Mouse (Mus musculus): ENCODE measurements around the gene Aspm. TPM values are rescaled to one million over a fixed set of nuclear protein-coding genes. Genes with fewer than 3 reads are reported as not detected.
"Not testable (repeated sequence)": the region's sequence is repeated elsewhere in the genome, so short reads cannot be mapped to it uniquely, and the experiment has no call there.

Aspm gene
- polyA plus RNA-seq (2016; fragmentation: Nextera tagmentation; extraction: Ambion mirVana), result 14.8 and 15.2 TPM in 2 replicates

- no peaks in the 10 kb centered on the region for H3K27me3 ChIP-seq (replicated peaks)
- peaks cover 33% of the 10 kb centered on the region for H3K4me1 ChIP-seq
- H3K4me3 ChIP-seq, result peak within 1 kb of the TSS; percentile 93
- peak within 1 kb of the TSS; percentile 91 for H3K9ac ChIP-seq
- no peaks in the 10 kb centered on the region for H3K9me3 ChIP-seq (replicated peaks)
- peak within 1 kb of the TSS; percentile 92 for H3K27ac ChIP-seq
- ATAC-seq, result peak; percentile 97
- WGBS (ENCODE audit: insufficient replicate concordance), result under 1% methylated on average over 63 of the region's 65 CpGs
- H3K4me2 ChIP-seq, result peak within 1 kb of the TSS; percentile 75
- peaks cover 28% of the 10 kb centered on the region for H3K36me3 ChIP-seq
Observed at GRCm38 (mm10) chr1:139454340-139455225, at the start of gene Aspm. Gene Aspm (plus strand): TSS chr1:139454772.

- H3K36me3 ChIP-seq, result no peaks in the 10 kb centered on the region
- no peak overlapping the region for H3K9ac ChIP-seq
- no peaks in the 10 kb centered on the region for H3K27me3 ChIP-seq (replicated peaks)
- H3K27ac ChIP-seq, result no peak overlapping the region
- ATAC-seq, result no peak
- no peak overlapping the region for H3K4me2 ChIP-seq
- H3K4me1 ChIP-seq, result no peaks in the 10 kb centered on the region
- peaks cover 6% of the 10 kb centered on the region; the same call in 1 of the 2 replicates for H3K9me3 ChIP-seq (replicated peaks)
- H3K4me3 ChIP-seq, result no peak overlapping the region
Observed at GRCm38 (mm10) chr1:139405766-139406165, 48.8 kb upstream of the Aspm start.

GRCm38 (mm10) chr1:139407701-139408100 is 46.9 kb upstream of the Aspm start:
- H3K9me3 ChIP-seq (replicated peaks), result peaks cover 7% of the 10 kb centered on the region; the same call in 1 of the 2 replicates
- no peaks in the 10 kb centered on the region for H3K36me3 ChIP-seq
- H3K4me1 ChIP-seq, result no peaks in the 10 kb centered on the region
- H3K27ac ChIP-seq, result no peak overlapping the region
- no peaks in the 10 kb centered on the region for H3K27me3 ChIP-seq (replicated peaks)
- WGBS (ENCODE audit: insufficient replicate concordance), result 43% methylated on average over 5 of the region's 5 CpGs
- no peak overlapping the region for H3K4me3 ChIP-seq
- ATAC-seq, result no peak
- H3K4me2 ChIP-seq, result no peak overlapping the region
- no peak overlapping the region for H3K9ac ChIP-seq

GRCm38 (mm10) chr1:139412365-139412764 is 42.2 kb upstream of the Aspm start:
- not testable (repeated sequence) for H3K27me3 ChIP-seq (replicated peaks); H3K9me3 ChIP-seq (replicated peaks); H3K4me3 ChIP-seq; H3K27ac ChIP-seq; H3K36me3 ChIP-seq; ATAC-seq; H3K4me1 ChIP-seq; H3K4me2 ChIP-seq; H3K9ac ChIP-seq
- WGBS (ENCODE audit: insufficient replicate concordance), result 74% methylated on average over 2 of the region's 2 CpGs

GRCm38 (mm10) chr1:139413465-139413864 is 41.1 kb upstream of the Aspm start:
- Histone ChIP-seq H3K27ac (no peak overlapping the region), H3K4me3 (no peak overlapping the region), H3K4me1 (no peaks in the 10 kb centered on the region), H3K9me3 (replicated peaks) (peaks cover 7% of the 10 kb centered on the region; the same call in 1 of the 2 replicates), H3K36me3 (no peaks in the 10 kb centered on the region), H3K4me2 (no peak overlapping the region), H3K27me3 (replicated peaks) (no peaks in the 10 kb centered on the region), H3K9ac (no peak overlapping the region)
- ATAC-seq, result no peak
- 34% methylated on average over 3 of the region's 3 CpGs for WGBS (ENCODE audit: insufficient replicate concordance)

- H3K36me3 ChIP-seq, result 0 out of 2 replicates have a peak, but pooled peaks cover 8% of the 10 kb centered on the region
- no peaks in the 10 kb centered on the region for H3K9me3 ChIP-seq (replicated peaks)
- 4% methylated on average over 8 of the region's 8 CpGs for WGBS (ENCODE audit: insufficient replicate concordance)
- no peaks in the 10 kb centered on the region for H3K27me3 ChIP-seq (replicated peaks)
- H3K4me1 ChIP-seq, result peaks cover 36% of the 10 kb centered on the region
- H3K27ac ChIP-seq, result peak overlapping the region; percentile 86
- H3K4me3 ChIP-seq, result peak overlapping the region; percentile 87
- H3K4me2 ChIP-seq, result peak overlapping the region; percentile 85
- peak overlapping the region; percentile 94 for H3K9ac ChIP-seq
- peak; percentile 43 for ATAC-seq
Observed at GRCm38 (mm10) chr1:139421521-139421874, 33.1 kb upstream of the Aspm start.

- peak within 1 kb of the TSS; percentile 87 for H3K4me3 ChIP-seq
- H3K4me1 ChIP-seq, result peaks cover 39% of the 10 kb centered on the region
- H3K27ac ChIP-seq, result peak within 1 kb of the TSS; percentile 86
- peak; percentile 96 for ATAC-seq
- WGBS (ENCODE audit: insufficient replicate concordance), result 2% methylated on average over 65 of the region's 88 CpGs
- H3K36me3 ChIP-seq, result peaks cover 11% of the 10 kb centered on the region
- H3K27me3 ChIP-seq (replicated peaks), result no peaks in the 10 kb centered on the region
- no peaks in the 10 kb centered on the region for H3K9me3 ChIP-seq (replicated peaks)
- peak within 1 kb of the TSS; percentile 94 for H3K9ac ChIP-seq
- peak within 1 kb of the TSS; percentile 85 for H3K4me2 ChIP-seq
Observed at GRCm38 (mm10) chr1:139421875-139422791, 32.4 kb upstream of the Aspm start, which contains the start of gene Zbtb41. Gene Zbtb41 (plus strand): TSS chr1:139422288.

- H3K4me1 ChIP-seq, result peaks cover 39% of the 10 kb centered on the region
Observed at GRCm38 (mm10) chr1:139422941-139423340, 31.6 kb upstream of the Aspm start.

GRCm38 (mm10) chr1:139423931-139424330 is 30.6 kb upstream of the Aspm start:
- Histone ChIP-seq H3K27me3 (replicated peaks) (no peaks in the 10 kb centered on the region), H3K36me3 (peaks cover 14% of the 10 kb centered on the region), H3K4me1 (peaks cover 39% of the 10 kb centered on the region), H3K9me3 (replicated peaks) (no peaks in the 10 kb centered on the region), H3K4me2 (peak overlapping the region; percentile 85), H3K9ac (peak overlapping the region; percentile 94), H3K4me3 (peak overlapping the region; percentile 87), H3K27ac (no peak overlapping the region)
- no peak for ATAC-seq
- WGBS (ENCODE audit: insufficient replicate concordance), result 29% methylated on average over 10 of the region's 10 CpGs

More at GRCm38 (mm10) chr1:139422941-139423340, 31.6 kb upstream of the Aspm start:
- no peaks in the 10 kb centered on the region for H3K27me3 ChIP-seq (replicated peaks)
- peaks cover 12% of the 10 kb centered on the region for H3K36me3 ChIP-seq
- peak overlapping the region; percentile 94 for H3K9ac ChIP-seq
- WGBS (ENCODE audit: insufficient replicate concordance), result 25% methylated on average over 10 of the region's 10 CpGs
- no peak for ATAC-seq
- peak overlapping the region; percentile 87 for H3K4me3 ChIP-seq
- no peaks in the 10 kb centered on the region for H3K9me3 ChIP-seq (replicated peaks)
- peak overlapping the region; percentile 86; the same call in 1 of the 2 replicates for H3K27ac ChIP-seq
- peak overlapping the region; percentile 85 for H3K4me2 ChIP-seq

GRCm38 (mm10) chr1:139425006-139425405 is 29.6 kb upstream of the Aspm start:
- no peak for ATAC-seq
- WGBS (ENCODE audit: insufficient replicate concordance), result 66% methylated on average over 3 of the region's 3 CpGs
- H3K4me2 ChIP-seq, result peak overlapping the region; percentile 54
- H3K36me3 ChIP-seq, result peaks cover 23% of the 10 kb centered on the region
- H3K4me1 ChIP-seq, result peaks cover 39% of the 10 kb centered on the region
- H3K9ac ChIP-seq, result peak overlapping the region; percentile 25; the same call in 1 of the 2 replicates
- H3K27me3 ChIP-seq (replicated peaks), result no peaks in the 10 kb centered on the region
- H3K4me3 ChIP-seq, result peak overlapping the region; percentile 28
- no peaks in the 10 kb centered on the region for H3K9me3 ChIP-seq (replicated peaks)
- no peak overlapping the region for H3K27ac ChIP-seq

GRCm38 (mm10) chr1:139438373-139438772 is 16.2 kb upstream of the Aspm start:
- Histone ChIP-seq H3K4me1 (no peaks in the 10 kb centered on the region), H3K4me2 (no peak overlapping the region), H3K27me3 (replicated peaks) (no peaks in the 10 kb centered on the region), H3K9me3 (replicated peaks) (no peaks in the 10 kb centered on the region), H3K36me3 (peaks cover 58% of the 10 kb centered on the region), H3K9ac (no peak overlapping the region), H3K27ac (no peak overlapping the region), H3K4me3 (no peak overlapping the region)
- peak; percentile 65; the same call in 1 of the 2 replicates for ATAC-seq

Measured in liver, embryonic 12.5 days (tissue).